Mouse (Mus musculus) layer of hippocampus, adult 18-20 months (tissue): ENCODE measurements around the gene Atf6. TPM values are rescaled to one million over a fixed set of nuclear protein-coding genes. Genes with fewer than 3 reads are reported as not detected.

Experiments used
- DNase-seq, 2 experiments: peaks; one replicate each; pipeline ENCODE4 v3.0.0; 2022; ENCODE audit warnings: low spot score in 2 of 2
- total RNA-seq, 2 experiments: library from RNA; stranded (reverse); gene quantifications; 2 replicates each; pipeline ENCODE4 v1.2.3; 2021

Gene Atf6
- total RNA-seq, 2 experiments from 2014 or later, result 50.9 to 51.6 TPM

DNA sequence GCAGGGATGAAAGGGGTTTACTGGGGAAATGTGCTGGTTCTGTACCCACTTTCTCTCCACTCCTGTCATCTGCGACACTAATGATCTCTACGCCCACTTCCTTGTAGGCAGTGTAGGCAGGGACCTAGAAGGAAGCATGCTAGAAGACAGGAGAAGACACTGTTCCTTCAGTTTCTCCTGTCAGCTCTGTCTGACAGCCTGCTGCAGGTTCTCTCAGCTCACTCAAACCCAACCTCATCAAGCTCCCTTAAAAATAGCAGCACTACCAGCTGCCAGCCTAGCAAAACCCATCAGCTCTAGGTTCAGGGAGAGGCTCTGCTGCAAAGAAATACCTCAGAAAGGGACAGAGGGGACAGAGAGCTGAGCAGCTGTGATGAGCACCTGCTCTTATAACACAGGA is 17.6 kb downstream of the Atf6 start:
- no peak for DNase-seq

DNA sequence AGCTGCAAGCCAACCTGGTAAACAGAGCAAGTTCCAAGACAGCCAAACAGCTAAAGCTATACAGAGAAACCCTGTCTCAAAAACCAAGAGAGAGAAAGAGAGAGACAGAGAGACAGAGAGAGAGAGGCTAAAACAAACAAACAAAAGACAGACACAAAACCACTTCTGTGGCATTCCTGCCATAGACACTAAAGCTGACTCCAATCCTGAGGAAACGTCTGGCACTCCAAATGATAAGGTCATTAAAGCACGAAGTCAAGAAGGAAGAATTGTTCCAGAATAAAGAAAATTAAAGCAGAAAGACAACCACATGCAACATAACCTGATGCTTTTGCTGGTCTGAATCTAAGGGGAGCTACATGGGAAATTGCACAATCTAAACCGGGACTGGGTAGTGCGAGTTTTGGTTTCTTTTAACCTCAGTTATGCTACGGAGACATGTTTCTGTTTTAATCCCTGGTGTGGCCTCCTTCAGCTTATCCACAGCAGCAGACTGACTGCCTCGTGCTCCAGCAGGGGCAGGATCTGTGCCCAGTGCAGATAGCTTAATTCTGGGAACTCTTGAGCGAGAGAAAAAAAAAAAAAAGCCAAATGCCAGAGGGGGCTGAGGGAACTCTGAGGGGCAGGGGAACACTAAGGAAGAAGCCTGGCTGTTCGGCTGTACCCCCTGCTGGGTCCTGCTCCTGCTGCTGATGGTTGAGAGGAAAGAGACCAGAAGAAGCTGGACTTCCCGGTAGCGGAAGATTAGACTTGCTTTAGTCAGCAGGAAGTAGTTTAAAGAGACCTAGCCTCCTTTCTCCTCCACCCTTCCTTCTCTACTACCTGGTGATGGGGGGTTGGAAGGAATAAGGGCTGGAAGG is 21.9 kb downstream of the Atf6 start:
- no peak for DNase-seq

DNA sequence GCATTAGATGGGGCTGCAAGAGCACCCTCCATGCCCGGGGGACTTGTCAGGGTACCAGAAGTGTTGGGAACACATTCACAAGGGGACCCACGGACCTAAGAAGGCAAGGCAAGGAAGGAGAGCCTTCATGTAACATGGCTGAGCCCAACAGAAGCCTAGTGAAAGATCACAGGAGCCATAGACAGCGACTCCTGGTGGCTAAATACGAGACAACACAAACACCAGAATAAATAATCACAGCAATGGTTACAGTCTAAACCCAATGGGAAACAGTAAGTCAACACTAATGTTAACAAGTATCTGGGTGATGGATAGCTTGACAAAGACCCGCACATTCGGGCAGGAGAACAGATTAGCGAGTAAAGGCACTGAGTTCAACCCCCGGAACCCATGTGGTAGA is 23.2 kb downstream of the Atf6 start:
- DNase-seq, result no peak

DNA sequence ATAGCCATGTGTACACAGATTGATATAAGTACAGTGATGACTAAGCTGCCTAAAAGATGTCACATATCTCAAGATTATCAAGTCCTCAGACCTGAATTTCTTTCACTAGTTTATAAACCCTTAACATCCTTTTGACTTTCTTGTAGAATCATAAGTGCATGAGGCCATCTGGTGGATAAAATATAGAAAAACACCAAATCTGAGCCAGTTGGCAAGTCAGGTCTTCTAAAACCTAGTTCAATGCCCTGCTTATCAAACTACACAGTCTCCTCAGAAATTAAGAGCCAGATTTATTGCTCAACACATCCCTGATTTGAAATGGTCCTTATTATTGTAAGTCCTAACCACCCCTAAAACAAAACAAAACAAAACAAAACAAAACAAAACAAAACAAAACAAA is 27.9 kb downstream of the Atf6 start:
- peak in 1 of 2 experiments; percentile 64 for DNase-seq

DNA sequence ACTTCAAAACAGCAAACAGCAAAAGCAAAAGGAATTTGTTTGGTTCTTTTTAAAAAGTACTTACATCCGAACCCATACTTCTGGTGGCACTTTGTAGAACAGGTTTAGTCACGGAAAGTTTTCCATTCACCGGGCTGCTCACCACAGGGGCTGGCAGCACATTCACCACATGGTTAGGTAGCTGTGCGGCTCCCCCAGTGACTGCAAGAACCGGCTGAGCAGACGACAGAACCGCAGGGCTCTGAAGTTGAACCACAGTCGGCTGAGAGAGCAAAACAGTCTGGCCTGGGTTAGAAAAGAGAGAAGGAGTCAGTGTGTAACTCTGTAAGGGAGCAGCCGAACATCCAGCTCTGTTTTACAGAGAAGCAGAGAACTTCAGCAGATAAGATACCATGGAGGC is 32.8 kb downstream of the Atf6 start:
- DNase-seq, result no peak

DNA sequence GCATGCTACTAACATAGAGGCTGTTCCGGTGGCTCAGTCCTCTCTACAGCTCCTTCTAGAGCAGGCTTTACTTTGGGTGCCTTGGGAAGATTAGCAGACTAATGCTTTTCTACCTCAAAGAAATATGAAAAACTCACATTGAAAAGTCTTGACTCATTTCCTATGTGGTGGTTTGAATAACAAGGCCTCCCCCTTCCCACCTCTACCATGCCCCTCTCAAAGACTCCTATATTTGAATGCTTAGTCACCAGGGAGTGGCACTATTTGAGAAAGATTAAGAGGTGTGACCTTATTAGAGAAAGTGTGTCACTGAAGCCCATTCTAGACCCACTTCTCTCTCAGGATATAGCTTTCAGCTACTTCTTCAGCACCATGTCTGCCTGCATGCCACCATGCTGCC is 37.8 kb downstream of the Atf6 start:
- DNase-seq, result no peak

DNA sequence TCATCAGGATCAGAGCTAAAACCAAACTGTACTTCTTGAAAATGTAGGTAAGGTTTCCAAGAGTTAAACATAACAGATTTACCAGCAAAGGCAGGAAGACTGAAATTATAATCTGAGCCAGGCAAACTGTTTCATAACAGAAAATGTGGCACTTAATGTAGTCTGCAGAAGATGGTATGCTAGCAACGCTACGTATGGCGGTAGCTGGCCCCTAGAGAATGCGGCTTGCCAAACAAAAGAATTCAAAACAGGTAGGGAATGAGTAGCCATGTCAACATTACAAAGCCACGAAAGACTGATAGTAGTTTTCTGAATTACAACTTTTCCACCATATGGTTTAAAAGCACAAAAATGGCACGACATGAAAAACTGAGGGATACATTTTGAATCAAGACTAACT is 38.2 kb downstream of the Atf6 start:
- DNase-seq, result no peak

DNA sequence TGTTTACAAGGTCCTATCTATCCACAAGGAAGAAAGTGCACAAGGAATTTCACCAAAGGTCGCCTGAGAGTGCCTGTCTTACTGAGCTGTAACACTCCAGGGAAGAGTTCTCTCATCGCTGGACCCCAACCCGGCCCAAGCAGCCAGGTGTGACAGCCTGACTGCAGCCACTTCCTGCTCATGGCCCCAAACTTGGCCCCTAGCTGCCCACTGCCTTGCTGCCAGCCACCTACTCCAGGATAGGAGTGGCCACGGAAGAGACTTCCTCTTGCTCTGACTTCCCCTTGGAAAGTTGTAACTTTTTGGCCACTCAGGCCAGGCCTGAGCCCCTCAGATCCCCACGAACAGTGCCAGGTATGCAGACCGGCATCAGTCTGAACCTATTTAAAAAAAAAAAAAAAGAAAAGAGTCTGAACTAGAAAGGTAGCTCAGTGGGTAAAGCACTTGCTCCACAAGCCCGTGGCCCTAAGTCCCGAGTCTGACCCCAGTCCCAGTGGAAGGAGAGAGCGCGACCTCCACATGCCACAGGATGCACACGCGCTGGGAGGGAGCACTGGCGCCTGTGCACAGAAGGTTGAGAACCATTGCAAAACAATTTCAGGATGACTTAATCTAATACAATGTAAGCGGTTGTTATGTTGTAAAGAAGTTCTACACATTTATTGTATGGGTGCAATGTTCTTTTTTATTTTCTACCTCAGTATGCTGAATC is 47.3 kb downstream of the Atf6 start:
- DNase-seq, result no peak

DNA sequence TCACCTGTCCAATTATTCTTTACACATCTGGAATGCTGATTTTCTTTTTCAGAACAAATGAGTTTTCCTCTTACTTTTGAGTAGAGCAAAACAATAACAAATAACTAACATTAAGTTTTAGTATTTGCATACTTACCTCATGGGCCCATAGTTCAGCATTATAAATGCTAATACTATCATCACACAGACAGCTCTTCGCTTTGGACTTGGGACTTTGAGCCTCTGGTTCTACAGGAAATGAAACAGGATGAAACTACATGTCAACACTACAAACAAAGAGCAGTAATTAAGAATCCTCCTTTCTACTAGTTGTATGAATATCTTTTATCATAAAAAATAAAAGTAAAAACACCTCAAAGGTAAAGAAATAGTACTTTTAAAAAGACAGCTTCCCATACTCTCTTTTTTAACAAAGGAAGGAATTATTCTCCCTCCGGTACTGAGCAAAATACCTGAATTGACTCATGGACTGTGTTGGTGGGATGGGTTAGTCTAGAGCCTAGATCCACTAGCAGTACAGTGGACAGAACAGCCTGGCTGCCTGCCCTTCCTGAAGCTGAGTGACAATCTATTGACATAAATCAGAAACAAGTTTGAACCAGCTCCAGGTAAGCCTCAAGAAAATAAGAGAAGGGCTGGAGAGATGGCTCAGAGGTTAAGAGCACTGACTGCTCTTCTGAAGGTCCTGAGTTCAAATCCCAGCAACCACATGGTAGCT is 52.1 kb downstream of the Atf6 start:
- no peak for DNase-seq

DNA sequence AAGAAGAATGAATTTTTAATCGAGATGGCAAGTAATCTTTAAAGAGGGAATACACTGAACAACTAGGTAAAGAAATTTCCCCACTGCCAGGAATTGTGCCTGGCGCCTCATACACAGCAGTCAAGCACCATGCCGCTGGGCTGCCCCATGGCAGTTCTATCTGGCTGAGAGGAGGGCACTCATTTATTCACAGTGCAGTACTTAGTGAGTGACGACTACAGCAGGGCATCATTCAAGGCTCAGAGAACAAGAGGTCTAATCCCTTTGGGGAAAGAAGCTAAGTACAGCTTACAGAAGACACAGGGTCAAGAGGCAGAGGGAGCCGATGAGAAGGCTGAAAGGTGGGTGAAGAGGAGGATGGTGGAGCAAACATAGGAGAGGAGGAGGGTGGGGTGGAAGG is 54.7 kb downstream of the Atf6 start:
- no peak for DNase-seq

DNA sequence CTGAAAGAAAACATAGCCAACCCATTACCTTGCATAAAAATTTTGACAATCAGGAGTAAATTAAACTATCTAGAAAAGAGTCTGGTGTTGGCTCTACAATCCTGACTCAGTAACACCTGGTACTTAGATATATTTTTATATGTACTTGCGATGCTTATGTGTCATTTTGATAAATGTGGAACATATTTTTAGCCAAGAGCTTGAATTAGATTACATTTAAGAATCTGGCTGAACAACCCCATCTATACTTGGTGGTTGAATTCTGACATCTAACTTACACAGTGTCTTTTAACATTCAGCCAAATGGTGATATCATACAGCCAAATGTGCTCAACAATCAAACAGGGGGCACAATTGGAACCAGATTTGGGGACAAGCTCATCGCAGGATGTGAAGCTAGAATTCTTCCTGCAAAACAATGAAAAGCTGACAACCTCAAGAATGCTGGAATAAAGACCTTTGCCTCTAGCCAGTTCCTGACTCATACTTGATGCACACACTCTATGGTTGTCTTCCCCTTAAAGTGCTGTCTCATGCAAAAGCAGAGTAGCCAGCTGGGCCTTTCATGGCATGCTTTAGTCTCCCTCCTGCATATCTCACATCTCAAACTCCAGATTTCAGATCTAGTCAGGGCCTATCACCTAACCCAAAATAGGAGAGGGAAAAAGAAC is 59.8 kb downstream of the Atf6 start:
- no peak for DNase-seq

DNA sequence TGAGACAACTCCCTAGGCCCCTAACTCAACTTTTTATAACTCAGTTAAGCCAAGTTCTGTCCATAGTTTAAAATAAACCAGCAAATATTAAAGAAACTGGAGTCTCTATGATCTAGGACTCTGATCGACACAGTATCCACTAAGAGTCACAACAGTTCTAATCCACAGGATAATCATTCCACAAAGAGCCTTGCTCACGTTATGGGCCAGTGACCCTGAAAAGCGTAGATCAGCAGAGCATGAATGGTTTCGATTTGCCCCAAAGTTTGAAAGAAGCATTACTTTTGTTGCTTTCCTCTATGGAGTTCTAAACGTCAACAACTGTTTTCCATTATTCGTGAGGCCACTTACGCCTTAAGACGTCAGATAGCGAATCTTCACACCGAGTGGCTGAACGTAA is 62.9 kb downstream of the Atf6 start:
- no peak for DNase-seq

DNA sequence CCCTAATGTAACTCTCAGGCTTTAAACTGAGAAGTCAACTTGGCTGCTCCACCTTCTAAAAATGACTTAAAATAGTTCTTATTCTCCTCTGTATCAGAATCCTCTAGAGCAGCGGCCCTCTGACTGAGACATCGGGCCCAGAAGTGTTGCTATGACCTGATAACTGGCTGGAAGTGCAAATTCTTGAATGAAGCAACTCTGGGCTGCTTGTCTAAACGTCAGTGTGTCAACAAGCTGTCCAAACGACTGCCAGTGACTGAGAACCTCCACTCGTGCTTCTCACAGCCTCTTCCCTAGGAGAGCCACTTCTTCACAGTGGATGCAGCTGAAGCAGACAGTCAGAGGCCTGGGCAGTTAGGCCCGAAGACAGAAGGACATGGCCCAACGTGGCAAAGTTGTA is 64.9 kb downstream of the Atf6 start:
- DNase-seq, result no peak

DNA sequence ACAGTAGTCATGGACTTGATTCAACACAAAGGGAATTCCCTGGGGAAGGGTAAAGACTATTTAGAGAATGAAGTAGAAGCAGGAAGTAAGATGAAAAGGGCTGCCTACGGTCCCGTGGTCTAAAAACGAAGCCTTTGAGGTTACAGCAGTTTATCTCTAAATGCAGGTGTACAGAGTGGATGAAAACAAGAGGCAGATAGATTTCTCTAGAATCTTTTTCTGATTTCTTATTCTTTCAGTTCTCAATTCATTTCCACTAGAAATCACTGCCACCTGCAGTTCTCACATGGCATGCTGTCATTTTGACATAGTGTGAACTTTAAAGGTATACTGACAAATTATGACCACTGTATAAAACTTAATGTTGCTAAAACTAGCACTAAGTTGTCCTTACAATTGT is 66.9 kb downstream of the Atf6 start:
- DNase-seq, result no peak

DNA sequence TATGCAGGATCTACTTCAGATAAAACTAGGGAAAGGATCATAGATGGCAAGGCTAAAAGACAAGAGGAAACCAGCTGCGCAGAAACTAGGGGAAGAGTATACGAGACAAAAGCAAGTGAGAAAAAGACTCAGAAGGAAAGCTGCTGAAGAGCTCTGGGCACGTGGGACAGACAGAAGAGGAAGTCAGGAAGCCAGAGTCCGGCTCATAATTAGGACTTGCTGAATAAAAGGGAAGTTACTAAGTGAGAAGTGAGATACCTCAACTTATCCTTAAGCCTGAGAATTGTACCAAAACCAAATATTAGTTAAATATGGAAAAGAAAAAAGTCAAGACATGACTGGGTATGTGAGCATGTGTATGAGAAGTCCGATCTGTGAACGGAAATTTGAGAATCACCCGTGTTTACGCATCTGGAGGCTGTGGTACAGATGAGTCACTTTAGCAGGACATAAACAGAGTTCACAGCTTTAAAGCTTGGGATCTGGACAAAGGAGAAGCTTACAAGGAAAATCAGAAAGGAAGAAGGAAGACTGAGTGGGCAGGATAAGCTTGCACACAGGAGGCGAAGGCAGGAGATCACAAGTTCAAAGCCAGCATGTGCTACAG is 71.7 kb downstream of the Atf6 start:
- DNase-seq, result no peak

DNA sequence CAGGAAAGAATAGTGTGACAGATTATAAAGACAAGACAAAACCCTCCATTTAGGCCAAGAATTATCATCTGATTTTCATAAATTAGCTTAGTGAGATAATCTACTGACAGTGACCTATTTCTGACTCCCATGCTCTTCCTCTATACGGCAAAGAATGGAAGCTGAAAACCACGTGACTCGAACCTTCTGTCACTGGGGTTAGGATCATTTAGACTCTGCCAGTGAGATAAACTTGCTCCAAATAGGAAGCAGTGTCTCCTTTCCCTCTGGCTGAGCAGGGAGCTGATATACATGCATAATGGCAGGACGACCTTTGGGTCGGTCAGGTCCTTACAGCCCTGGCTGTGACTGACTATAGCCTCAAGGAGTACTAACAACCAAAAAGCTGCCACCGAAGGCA is 76.0 kb downstream of the Atf6 start:
- DNase-seq, result no peak

DNA sequence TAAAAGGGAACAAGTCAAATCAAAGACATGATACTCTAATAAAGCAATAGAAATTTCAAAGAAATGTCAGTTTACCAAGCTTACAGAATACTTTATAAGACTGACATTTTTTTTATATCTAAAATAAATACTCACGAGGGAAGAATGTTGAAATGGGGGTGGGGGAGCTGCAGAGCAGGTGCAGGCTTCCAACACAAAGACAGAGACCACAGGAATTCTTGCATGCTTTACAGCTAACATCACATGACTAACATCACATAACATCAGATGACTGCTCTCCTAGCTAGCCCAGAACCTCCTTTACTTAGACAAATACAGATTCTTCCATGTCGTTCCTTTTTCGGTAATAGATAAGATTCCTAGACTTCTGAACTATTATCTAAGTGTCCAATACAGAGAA is 76.6 kb downstream of the Atf6 start:
- no peak for DNase-seq

DNA sequence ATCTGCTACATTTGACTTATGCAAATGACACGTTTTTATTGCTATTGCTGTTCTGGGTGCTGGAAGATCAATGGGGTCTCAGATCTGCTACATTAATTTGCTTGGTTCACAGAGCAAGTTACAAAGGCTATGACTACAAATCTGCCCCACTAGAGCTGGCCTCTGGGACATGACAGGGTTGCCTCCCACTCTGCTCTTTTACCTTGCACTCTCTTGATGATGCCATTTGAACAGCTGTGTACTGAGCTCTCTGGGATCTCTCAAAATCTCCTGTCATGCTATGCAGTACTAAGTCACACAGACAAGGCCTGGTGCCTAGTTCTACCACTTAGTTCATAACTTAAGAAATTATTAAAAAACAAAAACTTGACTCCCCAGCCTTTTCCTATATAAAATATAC is 79.9 kb downstream of the Atf6 start:
- no peak for DNase-seq

DNA sequence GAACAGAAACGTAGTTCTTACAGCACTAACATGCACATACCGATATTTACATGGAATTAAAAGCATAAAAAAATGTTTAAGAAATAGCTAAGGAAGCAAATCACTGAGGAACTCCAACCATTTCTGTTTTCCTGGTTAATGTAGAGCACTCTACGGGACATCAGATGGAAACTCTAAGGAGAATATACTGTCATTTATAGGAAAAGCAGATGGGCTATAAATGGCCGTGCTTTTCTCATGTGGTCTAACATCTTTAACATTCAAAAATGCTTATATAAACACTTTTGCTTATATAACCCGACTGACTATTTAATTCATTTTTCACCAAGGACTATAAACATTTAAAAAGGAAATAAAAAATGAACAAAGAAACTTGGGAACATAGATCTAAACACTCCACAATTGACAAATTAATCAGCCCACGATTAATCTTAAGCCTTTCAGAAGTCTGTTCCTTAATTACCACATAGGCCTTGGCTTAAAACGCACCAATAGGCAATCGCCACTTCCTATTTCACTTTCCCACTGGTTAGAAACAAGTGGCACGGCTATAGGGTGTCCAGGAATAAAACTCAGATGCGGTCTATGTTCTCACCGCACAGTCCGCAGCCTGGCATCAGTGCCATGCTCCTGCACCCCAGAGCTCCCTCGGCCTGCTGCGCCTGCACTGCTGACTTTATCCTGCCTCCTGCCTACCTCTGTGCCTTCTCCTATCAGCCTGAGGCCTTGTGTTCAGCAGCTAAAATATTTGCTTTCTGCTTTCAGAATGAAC is 80.8 kb downstream of the Atf6 start:
- no peak for DNase-seq

DNA sequence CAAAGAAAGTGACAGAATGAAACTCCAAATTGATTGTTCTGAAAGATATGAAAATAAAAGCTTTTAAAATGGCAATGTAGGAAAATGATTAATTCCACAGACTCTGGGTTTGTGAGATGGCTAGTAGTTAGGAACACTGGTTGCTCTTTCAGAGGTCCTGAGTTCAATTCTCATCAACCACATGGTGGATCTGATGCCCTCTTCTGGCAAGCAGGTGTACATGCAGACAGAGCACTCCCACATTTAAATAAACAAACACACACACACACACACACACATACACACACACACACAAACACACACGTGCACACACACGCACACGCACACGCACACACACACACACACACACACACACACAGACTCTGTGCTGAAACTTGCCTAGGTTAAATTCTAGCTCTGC is 89.9 kb downstream of the Atf6 start:
- DNase-seq, result no peak
